Mouse (Mus musculus) granulocyte monocyte progenitor cell, adult 5-6 weeks (primary cell): ENCODE data around the gene Slc30a2. TPM values are rescaled to one million over a fixed set of nuclear protein-coding genes. Genes with fewer than 3 reads are reported as not detected.
"Not testable (repeated sequence)": the region's sequence is repeated elsewhere in the genome, so short reads cannot be mapped to it uniquely, and the experiment has no call there.

ENCODE experiments used
- ATAC-seq: replicated peaks from 2 replicates; pipeline ENCODE4 v1.8.0; 2016; ENCODE audit warnings: mild to moderate bottlenecking, moderate TSS enrichment, inconsistent platforms; ENCODE audit not compliant: poor library complexity, severe bottlenecking
- total RNA-seq, 2 experiments: library from RNA; stranded (forward) in 1 of 2; stranded (reverse) in 1 of 2; fragments of 200-712, 200-1000 nt in 1 of 2; fragments of >200 nt in 1 of 2; fragmentation: Nextera tagmentation in 1 of 2; gene quantifications; 2 replicates each; pipeline ENCODE4 v1.2.3; 2014 to 2017

Slc30a2 gene
- total RNA-seq, 2 experiments from 2014 or later: not detected

GRCm38 (mm10) chr4:134319074-134319473 is 23.9 kb upstream of the Slc30a2 start:
- no peak for ATAC-seq

- no peak for ATAC-seq
Measured at GRCm38 (mm10) chr4:134319674-134320073, 23.3 kb upstream of the Slc30a2 start.

- ATAC-seq: no peak
Measured at GRCm38 (mm10) chr4:134321524-134321923, 21.5 kb upstream of the Slc30a2 start.

GRCm38 (mm10) chr4:134324655-134325054 is 18.3 kb upstream of the Slc30a2 start:
- no peak for ATAC-seq

- no peak for ATAC-seq
Measured at GRCm38 (mm10) chr4:134326859-134327530, 16.0 kb upstream of the Slc30a2 start.

GRCm38 (mm10) chr4:134328151-134328550 is 14.8 kb upstream of the Slc30a2 start:
- no peak for ATAC-seq

- ATAC-seq: no peak
Measured at GRCm38 (mm10) chr4:134328832-134329231, 14.1 kb upstream of the Slc30a2 start.

GRCm38 (mm10) chr4:134330281-134330680 is 12.7 kb upstream of the Slc30a2 start:
- ATAC-seq: no peak

GRCm38 (mm10) chr4:134341231-134341630 is 1.8 kb upstream of the Slc30a2 start:
- not testable (repeated sequence) for ATAC-seq

- peak; percentile 22 for ATAC-seq
Measured at GRCm38 (mm10) chr4:134342213-134342779, 685 bp upstream of the Slc30a2 start.

- ATAC-seq: no peak
Measured at GRCm38 (mm10) chr4:134344620-134345019, 1.6 kb downstream of the Slc30a2 start.

- no peak for ATAC-seq
Measured at GRCm38 (mm10) chr4:134345802-134346201, 2.8 kb downstream of the Slc30a2 start.

- no peak for ATAC-seq
Measured at GRCm38 (mm10) chr4:134348078-134348477, 5.1 kb downstream of the Slc30a2 start.

- ATAC-seq: no peak
Measured at GRCm38 (mm10) chr4:134348545-134348944, 5.6 kb downstream of the Slc30a2 start.

- no peak for ATAC-seq
Measured at GRCm38 (mm10) chr4:134349829-134350228, 6.8 kb downstream of the Slc30a2 start.

- ATAC-seq: no peak
Measured at GRCm38 (mm10) chr4:134350641-134351040, 7.7 kb downstream of the Slc30a2 start.

- no peak for ATAC-seq
Measured at GRCm38 (mm10) chr4:134351329-134352260, 8.6 kb downstream of the Slc30a2 start.

GRCm38 (mm10) chr4:134352261-134352707 is 9.3 kb downstream of the Slc30a2 start:
- no peak for ATAC-seq

- no peak for ATAC-seq
Measured at GRCm38 (mm10) chr4:134352929-134353328, 9.9 kb downstream of the Slc30a2 start.

- no peak for ATAC-seq
Measured at GRCm38 (mm10) chr4:134353527-134354409, 10.8 kb downstream of the Slc30a2 start.
